Mouse (Mus musculus): ENCODE results near the gene Cald1.

GRCm38 (mm10) chr6:34782493-34782892 lies 184.2 kb downstream of the Cald1 start:
- TF ChIP-seq POLR2A (IDR thresholded peaks at IDR 0.05; ENCODE audit: borderline replicate concordance, control insufficient read depth, low read depth, low read length) (no peak), CTCF (IDR thresholded peaks at IDR 0.05; ENCODE audit: control insufficient read depth, insufficient read depth, low read length) (no peak)
